Mouse (Mus musculus) thymus, adult 2 months (tissue): ENCODE measurements at regions not wholly inside any gene's neighbourhood (a gene's known extent, or its start where the extent isn't known, plus 50 kb on each side); places are given as distances from the start of the nearest gene placed in this dataset.

Source experiments
- CTCF ChIP-seq: fragments of 200-500 bp; IDR thresholded peaks from 2 replicates; pipeline ENCODE4 v1.5.1; 2012; ENCODE audit warnings: mild to moderate bottlenecking, control low read depth, low read length, moderate library complexity, borderline replicate concordance; ENCODE audit not compliant: control insufficient read depth, poor library complexity, insufficient read depth; ENCODE audit errors: extremely low read depth
- POLR2A ChIP-seq: fragments of 200-500 bp; IDR thresholded peaks from 2 replicates; pipeline ENCODE4 v1.6.1; 2012; ENCODE audit warnings: mild to moderate bottlenecking, low read length, control low read depth, moderate library complexity; ENCODE audit not compliant: control insufficient read depth, poor library complexity, insufficient read depth; ENCODE audit errors: extremely low read depth

DNA sequence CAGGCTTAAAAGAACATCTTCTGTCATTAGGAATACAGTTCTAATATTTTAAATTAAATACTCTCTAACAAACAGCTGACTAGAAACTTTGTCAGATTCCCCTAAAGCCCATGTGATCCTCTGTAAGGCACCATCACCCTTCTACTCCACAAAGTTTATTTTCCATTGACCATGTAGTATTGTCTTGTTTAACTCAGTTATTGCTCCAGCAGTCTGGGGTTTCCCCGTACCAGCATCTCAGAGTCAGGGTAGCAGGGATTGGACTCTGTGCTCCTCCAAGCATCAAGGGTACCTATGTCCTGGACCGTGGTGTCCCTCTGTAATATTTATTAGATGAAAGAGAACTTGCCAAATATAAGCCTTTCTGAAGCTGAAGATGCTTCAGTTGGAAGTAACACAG, 322.4 kb upstream of the Adamts16 start:
- TF ChIP-seq POLR2A: no peak
- no peak for TF ChIP-seq CTCF
